Mouse (Mus musculus): ENCODE measurements at regions not wholly inside any gene's neighbourhood (a gene's known extent, or its start where the extent isn't known, plus 50 kb on each side); places are given as distances from the start of the nearest gene placed in this dataset.

DNA sequence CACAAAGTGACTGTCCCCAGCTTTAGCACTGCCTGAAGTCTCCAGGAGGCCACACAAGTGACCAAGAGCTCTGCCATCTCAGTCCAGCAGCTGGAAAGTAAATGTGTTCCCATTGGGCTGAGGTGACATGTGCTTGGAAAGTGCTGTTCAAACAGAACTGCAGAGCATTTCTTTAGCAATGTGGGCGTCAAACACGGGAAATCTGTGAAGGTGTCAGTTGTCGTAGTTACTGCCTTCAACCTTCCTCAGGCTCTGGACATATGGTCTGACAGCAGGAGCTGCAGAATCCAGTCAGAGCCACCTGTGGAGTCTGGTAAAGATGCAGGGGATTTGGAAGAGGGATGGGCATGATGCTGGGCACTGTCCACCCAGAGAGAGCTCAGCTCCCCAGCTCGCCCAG, 158.0 kb downstream of the Matn1 start:
- Histone ChIP-seq H3K27me3 (ENCODE audit: control insufficient read depth, insufficient read depth, low read length) (no peaks in the 10 kb centered on the region), H3K4me3 (ENCODE audit: low read depth, low read length) (no peak overlapping the region), H3K9me3 (ENCODE audit: control insufficient read depth, low read depth, low read length) (no peaks in the 10 kb centered on the region), H3K9ac (replicated peaks; ENCODE audit: low read depth, low read length) (no peak overlapping the region), H3K4me2 (replicated peaks; ENCODE audit: low read depth, low read length) (no peak overlapping the region), H3K36me3 (ENCODE audit: control insufficient read depth, insufficient read depth, low read length) (no peaks in the 10 kb centered on the region), H3K4me1 (ENCODE audit: control insufficient read depth, insufficient read depth, low read length) (no peaks in the 10 kb centered on the region), H3K27ac (ENCODE audit: low read length) (no peak overlapping the region)
- ATAC-seq (ENCODE audit: insufficient number of reproducible peaks, insufficient read depth, low FRiP score, low read depth) = no peak
- 55% methylated on average over 4 of the region's 4 CpGs for WGBS

DNA sequence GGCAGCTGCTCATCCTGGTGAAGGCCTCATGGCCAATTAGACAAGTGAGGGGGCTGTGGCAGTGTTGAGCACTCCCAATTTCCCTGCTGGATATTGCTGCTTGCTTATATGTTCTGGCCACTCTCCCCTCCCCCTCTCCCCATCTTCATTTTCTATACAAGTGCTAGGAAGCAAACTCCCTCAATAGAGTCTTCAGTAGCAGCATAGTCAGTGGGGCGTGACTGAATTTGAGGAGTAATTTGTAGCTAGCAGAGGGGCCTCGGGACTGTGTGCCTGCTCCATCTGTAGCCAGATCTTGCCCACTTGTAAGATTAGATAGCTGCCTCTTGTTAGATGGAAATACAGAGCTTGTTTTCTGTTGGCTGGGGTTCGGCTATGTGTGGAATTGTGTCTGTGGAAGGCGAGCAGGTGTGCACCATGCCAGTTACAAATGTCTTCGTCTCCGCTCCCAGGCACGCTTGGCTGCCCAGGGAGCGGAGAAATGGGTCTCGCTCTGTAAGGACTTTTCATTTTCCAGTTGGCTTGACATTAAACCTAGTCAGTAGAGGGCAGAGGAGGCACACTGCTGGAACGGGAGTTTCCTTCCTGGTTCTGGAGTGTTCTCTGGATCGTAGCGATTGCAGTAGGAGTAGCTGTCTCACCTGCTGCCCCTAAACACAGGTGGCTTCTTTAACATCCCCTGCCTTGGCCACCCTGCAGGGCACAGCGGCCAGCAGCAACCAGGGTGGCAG, 163.1 kb downstream of the Matn1 start:
- 78% methylated on average over 13 of the region's 13 CpGs for WGBS
- ATAC-seq (ENCODE audit: insufficient number of reproducible peaks, insufficient read depth, low FRiP score, low read depth) = no peak
- H3K4me3 ChIP-seq (ENCODE audit: low read depth, low read length) = no peak overlapping the region
- H3K27me3 ChIP-seq (ENCODE audit: control insufficient read depth, insufficient read depth, low read length) = no peaks in the 10 kb centered on the region
- no peaks in the 10 kb centered on the region for H3K4me1 ChIP-seq (ENCODE audit: control insufficient read depth, insufficient read depth, low read length)
- H3K9ac ChIP-seq (replicated peaks; ENCODE audit: low read depth, low read length) = no peak overlapping the region
- no peak overlapping the region for H3K4me2 ChIP-seq (replicated peaks; ENCODE audit: low read depth, low read length)
- H3K9me3 ChIP-seq (ENCODE audit: control insufficient read depth, low read depth, low read length) = no peaks in the 10 kb centered on the region
- no peak overlapping the region for H3K27ac ChIP-seq (ENCODE audit: low read length)
- H3K36me3 ChIP-seq (ENCODE audit: control insufficient read depth, insufficient read depth, low read length) = no peaks in the 10 kb centered on the region

DNA sequence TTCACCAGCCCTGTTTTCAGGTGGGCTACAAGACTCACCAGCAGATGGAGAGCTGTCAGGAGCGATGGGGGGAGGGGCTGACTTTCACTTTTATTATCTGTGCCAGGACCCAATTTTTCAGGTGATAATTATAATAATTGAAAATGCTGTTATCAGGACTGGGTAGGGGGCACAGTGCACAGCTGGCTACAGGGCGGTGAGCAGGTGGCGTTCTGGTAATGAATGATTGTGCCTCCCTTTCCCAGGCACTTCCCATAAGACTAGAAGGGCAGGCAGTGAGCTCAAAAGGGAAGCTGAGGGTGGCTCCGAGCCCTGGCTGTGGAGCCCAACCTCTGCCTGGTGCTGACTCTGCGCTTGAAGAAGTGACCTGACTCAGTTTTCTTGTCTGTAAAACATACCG, 168.4 kb downstream of the Matn1 start:
- H3K4me2 ChIP-seq (replicated peaks; ENCODE audit: low read depth, low read length) = no peak overlapping the region
- H3K9me3 ChIP-seq (ENCODE audit: control insufficient read depth, low read depth, low read length) = no peaks in the 10 kb centered on the region
- no peak overlapping the region for H3K27ac ChIP-seq (ENCODE audit: low read length)
- H3K36me3 ChIP-seq (ENCODE audit: control insufficient read depth, insufficient read depth, low read length) = no peaks in the 10 kb centered on the region
- no peak overlapping the region for H3K9ac ChIP-seq (replicated peaks; ENCODE audit: low read depth, low read length)
- no peak for ATAC-seq (ENCODE audit: insufficient number of reproducible peaks, insufficient read depth, low FRiP score, low read depth)
- no peaks in the 10 kb centered on the region for H3K4me1 ChIP-seq (ENCODE audit: control insufficient read depth, insufficient read depth, low read length)
- WGBS = 76% methylated on average over 6 of the region's 6 CpGs
- no peaks in the 10 kb centered on the region for H3K27me3 ChIP-seq (ENCODE audit: control insufficient read depth, insufficient read depth, low read length)
- no peak overlapping the region for H3K4me3 ChIP-seq (ENCODE audit: low read depth, low read length)

DNA sequence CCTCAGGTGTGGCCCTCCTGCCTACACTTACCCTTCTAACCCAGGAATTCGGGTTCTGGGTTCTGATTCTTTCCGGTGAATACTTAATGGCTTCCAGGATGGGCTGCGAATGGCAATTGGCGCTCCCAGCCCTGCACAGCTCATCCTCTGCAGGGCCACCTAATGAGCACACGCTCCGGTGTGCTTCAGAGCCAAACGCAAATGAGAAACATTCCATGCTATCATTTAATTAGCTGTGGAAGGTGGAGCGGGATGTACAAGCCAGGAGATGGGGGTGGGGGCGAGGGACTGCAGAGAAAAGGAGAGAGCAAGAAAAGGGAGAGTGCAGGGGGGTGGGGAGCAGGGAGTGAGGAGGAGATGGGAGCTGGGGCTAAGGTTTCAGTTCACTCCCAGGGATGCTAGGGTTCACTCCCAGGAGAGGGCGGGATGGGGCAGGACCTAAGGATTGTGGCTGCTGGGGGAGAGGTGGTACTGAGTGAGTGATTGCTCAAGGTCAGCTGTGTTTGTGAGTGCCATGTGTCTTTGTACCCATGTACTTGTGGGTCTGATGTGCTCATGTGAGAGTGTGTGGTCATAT, 169.6 kb downstream of the Matn1 start:
- no peak for ATAC-seq (ENCODE audit: insufficient number of reproducible peaks, insufficient read depth, low FRiP score, low read depth)
- Histone ChIP-seq H3K4me1 (ENCODE audit: control insufficient read depth, insufficient read depth, low read length) (no peaks in the 10 kb centered on the region), H3K27me3 (ENCODE audit: control insufficient read depth, insufficient read depth, low read length) (no peaks in the 10 kb centered on the region), H3K4me3 (ENCODE audit: low read depth, low read length) (no peak overlapping the region), H3K27ac (ENCODE audit: low read length) (no peak overlapping the region), H3K9ac (replicated peaks; ENCODE audit: low read depth, low read length) (no peak overlapping the region), H3K36me3 (ENCODE audit: control insufficient read depth, insufficient read depth, low read length) (no peaks in the 10 kb centered on the region), H3K9me3 (ENCODE audit: control insufficient read depth, low read depth, low read length) (no peaks in the 10 kb centered on the region), H3K4me2 (replicated peaks; ENCODE audit: low read depth, low read length) (no peak overlapping the region)
- 52% methylated on average over 10 of the region's 10 CpGs for WGBS

DNA sequence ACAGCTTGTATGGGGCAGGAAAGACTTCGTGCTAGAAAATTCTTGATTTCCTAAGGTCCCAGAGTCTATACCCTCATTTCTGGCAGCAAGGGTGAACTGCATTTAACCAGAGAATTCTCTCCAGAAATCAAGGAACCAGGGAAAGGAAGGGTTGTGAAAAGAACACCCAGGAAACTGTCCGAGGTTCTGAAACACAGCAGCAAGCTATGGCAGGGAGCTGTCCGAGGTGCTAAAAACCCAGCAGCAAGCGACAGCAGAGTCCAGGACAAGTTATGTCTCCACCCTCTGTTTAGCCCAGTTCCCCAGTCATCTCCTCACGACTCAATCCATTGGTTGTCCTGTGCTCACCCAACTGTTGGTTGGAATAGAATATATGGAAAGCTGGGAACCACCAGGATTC, 171.1 kb downstream of the Matn1 start:
- Histone ChIP-seq H3K4me2 (replicated peaks; ENCODE audit: low read depth, low read length) (no peak overlapping the region), H3K9me3 (ENCODE audit: control insufficient read depth, low read depth, low read length) (no peaks in the 10 kb centered on the region), H3K27me3 (ENCODE audit: control insufficient read depth, insufficient read depth, low read length) (no peaks in the 10 kb centered on the region), H3K36me3 (ENCODE audit: control insufficient read depth, insufficient read depth, low read length) (no peaks in the 10 kb centered on the region), H3K9ac (replicated peaks; ENCODE audit: low read depth, low read length) (no peak overlapping the region), H3K4me3 (ENCODE audit: low read depth, low read length) (no peak overlapping the region), H3K27ac (ENCODE audit: low read length) (no peak overlapping the region), H3K4me1 (ENCODE audit: control insufficient read depth, insufficient read depth, low read length) (no peaks in the 10 kb centered on the region)
- 10% methylated on average over 5 of the region's 5 CpGs for WGBS
- ATAC-seq (ENCODE audit: insufficient number of reproducible peaks, insufficient read depth, low FRiP score, low read depth) = no peak

DNA sequence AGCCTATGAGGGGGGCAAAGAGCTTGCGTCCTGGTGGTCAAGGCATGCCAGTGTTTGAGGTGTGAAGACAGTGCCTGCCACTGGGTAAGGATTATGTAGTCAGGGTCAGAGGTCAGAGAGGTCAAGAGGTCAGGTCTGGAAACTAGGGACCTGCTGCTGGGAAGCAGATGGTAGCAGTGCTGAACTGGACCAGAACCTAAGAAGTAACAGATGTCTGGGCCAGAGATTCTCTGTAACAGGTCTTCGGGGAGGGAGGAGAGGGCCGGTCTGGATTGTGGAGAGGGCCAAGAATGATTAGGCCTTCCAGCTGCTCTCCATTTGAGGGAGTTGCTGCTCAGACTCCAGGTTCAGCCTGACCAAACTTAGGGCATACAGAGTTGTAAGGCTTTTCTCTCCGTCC, 174.4 kb downstream of the Matn1 start:
- H3K9me3 ChIP-seq (ENCODE audit: control insufficient read depth, low read depth, low read length) = no peaks in the 10 kb centered on the region
- no peaks in the 10 kb centered on the region for H3K36me3 ChIP-seq (ENCODE audit: control insufficient read depth, insufficient read depth, low read length)
- no peak overlapping the region for H3K27ac ChIP-seq (ENCODE audit: low read length)
- WGBS = 82% methylated on average over 4 of the region's 4 CpGs
- H3K27me3 ChIP-seq (ENCODE audit: control insufficient read depth, insufficient read depth, low read length) = no peaks in the 10 kb centered on the region
- H3K9ac ChIP-seq (replicated peaks; ENCODE audit: low read depth, low read length) = no peak overlapping the region
- no peak for ATAC-seq (ENCODE audit: insufficient number of reproducible peaks, insufficient read depth, low FRiP score, low read depth)
- no peak overlapping the region for H3K4me2 ChIP-seq (replicated peaks; ENCODE audit: low read depth, low read length)
- H3K4me3 ChIP-seq (ENCODE audit: low read depth, low read length) = no peak overlapping the region
- no peaks in the 10 kb centered on the region for H3K4me1 ChIP-seq (ENCODE audit: control insufficient read depth, insufficient read depth, low read length)

DNA sequence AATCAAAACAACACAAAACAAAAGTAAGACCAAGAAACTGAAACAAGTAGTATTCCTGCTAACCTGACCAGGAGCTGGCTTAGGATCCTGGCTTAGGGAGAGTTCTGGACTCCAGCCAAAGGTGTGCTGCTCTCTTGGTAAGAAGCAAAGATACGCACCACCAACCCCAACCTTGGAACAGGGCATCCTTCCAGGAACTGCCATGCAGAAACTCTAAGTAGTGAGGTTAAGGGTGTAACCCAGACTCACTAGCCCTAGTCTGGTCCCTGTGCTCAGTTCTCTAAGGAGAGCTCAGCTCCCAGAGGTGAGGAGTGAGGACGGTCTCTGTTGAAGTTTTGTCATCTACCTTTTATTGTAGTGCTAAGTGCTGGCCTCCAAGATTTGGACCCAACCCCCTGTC, 175.4 kb downstream of the Matn1 start:
- Histone ChIP-seq H3K27me3 (ENCODE audit: control insufficient read depth, insufficient read depth, low read length) (no peaks in the 10 kb centered on the region), H3K36me3 (ENCODE audit: control insufficient read depth, insufficient read depth, low read length) (no peaks in the 10 kb centered on the region), H3K4me2 (replicated peaks; ENCODE audit: low read depth, low read length) (no peak overlapping the region), H3K9ac (replicated peaks; ENCODE audit: low read depth, low read length) (no peak overlapping the region), H3K27ac (ENCODE audit: low read length) (no peak overlapping the region), H3K4me3 (ENCODE audit: low read depth, low read length) (no peak overlapping the region), H3K4me1 (ENCODE audit: control insufficient read depth, insufficient read depth, low read length) (no peaks in the 10 kb centered on the region), H3K9me3 (ENCODE audit: control insufficient read depth, low read depth, low read length) (no peaks in the 10 kb centered on the region)
- WGBS = 82% methylated on average over 2 of the region's 2 CpGs
- ATAC-seq (ENCODE audit: insufficient number of reproducible peaks, insufficient read depth, low FRiP score, low read depth) = no peak

DNA sequence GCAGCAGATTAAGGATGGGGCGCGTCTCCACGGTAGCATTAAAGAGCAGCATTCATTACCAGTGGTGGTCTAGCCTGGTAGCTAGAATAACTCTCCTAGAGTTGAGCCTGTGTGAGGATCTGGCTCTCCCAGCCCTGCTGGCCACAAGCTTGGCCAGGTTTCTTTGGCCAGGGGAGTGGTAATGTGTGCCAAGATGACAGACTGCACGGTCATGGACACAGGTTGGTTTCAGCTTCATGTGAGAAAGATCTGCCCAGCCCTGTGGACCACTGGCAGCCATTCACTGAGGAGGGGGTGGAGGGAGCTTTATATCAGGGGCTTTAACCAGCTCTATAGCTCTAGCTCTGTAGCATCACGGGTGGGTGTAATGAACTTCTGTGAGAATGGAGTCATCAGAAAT, 176.5 kb downstream of the Matn1 start:
- H3K4me1 ChIP-seq (ENCODE audit: control insufficient read depth, insufficient read depth, low read length) = no peaks in the 10 kb centered on the region

DNA sequence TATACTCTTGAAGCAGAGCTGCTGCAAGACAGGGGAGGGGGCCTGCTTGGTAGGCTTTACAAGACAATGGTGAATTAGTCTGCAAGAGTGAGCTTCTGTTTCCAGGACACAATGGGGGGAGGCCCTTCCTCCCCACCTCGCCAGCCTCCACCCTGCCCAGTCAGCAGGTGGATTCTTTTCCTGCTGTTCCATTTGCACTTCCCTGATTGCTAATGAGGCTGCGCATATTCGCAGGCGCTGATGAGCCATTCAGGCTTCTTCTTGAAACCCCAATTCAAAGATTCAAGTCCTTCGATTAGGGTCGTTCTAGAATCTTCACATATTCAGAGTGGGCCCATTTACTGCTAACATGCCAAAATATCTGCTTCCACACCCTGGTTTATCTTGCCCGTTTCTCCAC, 181.8 kb downstream of the Matn1 start:
- H3K27ac ChIP-seq (ENCODE audit: low read length) = no peak overlapping the region
- no peaks in the 10 kb centered on the region for H3K27me3 ChIP-seq (ENCODE audit: control insufficient read depth, insufficient read depth, low read length)
- no peak overlapping the region for H3K4me3 ChIP-seq (ENCODE audit: low read depth, low read length)
- WGBS = 47% methylated on average over 7 of the region's 7 CpGs
- no peaks in the 10 kb centered on the region for H3K36me3 ChIP-seq (ENCODE audit: control insufficient read depth, insufficient read depth, low read length)
- H3K9me3 ChIP-seq (ENCODE audit: control insufficient read depth, low read depth, low read length) = no peaks in the 10 kb centered on the region
- no peaks in the 10 kb centered on the region for H3K4me1 ChIP-seq (ENCODE audit: control insufficient read depth, insufficient read depth, low read length)
- no peak overlapping the region for H3K9ac ChIP-seq (replicated peaks; ENCODE audit: low read depth, low read length)
- no peak for ATAC-seq (ENCODE audit: insufficient number of reproducible peaks, insufficient read depth, low FRiP score, low read depth)
- H3K4me2 ChIP-seq (replicated peaks; ENCODE audit: low read depth, low read length) = no peak overlapping the region

More for the DNA sequence above, 176.5 kb downstream of the Matn1 start:
- Histone ChIP-seq H3K36me3 (ENCODE audit: control insufficient read depth, insufficient read depth, low read length) (no peaks in the 10 kb centered on the region), H3K4me2 (replicated peaks; ENCODE audit: low read depth, low read length) (no peak overlapping the region), H3K27me3 (ENCODE audit: control insufficient read depth, insufficient read depth, low read length) (no peaks in the 10 kb centered on the region), H3K4me3 (ENCODE audit: low read depth, low read length) (no peak overlapping the region), H3K9me3 (ENCODE audit: control insufficient read depth, low read depth, low read length) (no peaks in the 10 kb centered on the region), H3K27ac (ENCODE audit: low read length) (no peak overlapping the region), H3K9ac (replicated peaks; ENCODE audit: low read depth, low read length) (no peak overlapping the region)
- 85% methylated on average over 5 of the region's 5 CpGs for WGBS
- no peak for ATAC-seq (ENCODE audit: insufficient number of reproducible peaks, insufficient read depth, low FRiP score, low read depth)
